Mouse (Mus musculus) c-Kit-positive CD71-positive TER-119-negative erythroid progenitor cells, embryonic 14.5 days (primary cell): ENCODE data around the gene Cp.
"Not testable (repeated sequence)": the region's sequence is repeated elsewhere in the genome, so short reads cannot be mapped to it uniquely, and the experiment has no call there.

Experiments
- DNase-seq: peaks from one replicate; pipeline ENCODE4 v3.0.0-alpha.2; 2013; ENCODE audit warnings: low read depth

The Cp gene

GRCm38 (mm10) chr3:19956885-19957284 is at the start of gene Cp:
Gene Cp, plus strand, starts transcription at chr3:19957054.
- no peak for DNase-seq

GRCm38 (mm10) chr3:19948552-19948951 is 8.3 kb upstream of the Cp start:
- DNase-seq = no peak

- not testable (repeated sequence) for DNase-seq
These were observed 7.5 kb upstream of the Cp start for GRCm38 (mm10) chr3:19949401-19949800.

- no peak for DNase-seq
These were observed 3.4 kb upstream of the Cp start for GRCm38 (mm10) chr3:19953425-19953824.

GRCm38 (mm10) chr3:19953865-19954264 is 3.0 kb upstream of the Cp start:
- no peak for DNase-seq

- no peak for DNase-seq
These were observed 1.2 kb downstream of the Cp start for GRCm38 (mm10) chr3:19958031-19958430.

- DNase-seq = no peak
These were observed 2.1 kb downstream of the Cp start for GRCm38 (mm10) chr3:19958983-19959382.

- no peak for DNase-seq
These were observed 3.8 kb downstream of the Cp start for GRCm38 (mm10) chr3:19960570-19961114.

- no peak for DNase-seq
These were observed 4.5 kb downstream of the Cp start for GRCm38 (mm10) chr3:19961341-19961740.

- no peak for DNase-seq
These were observed 6.1 kb downstream of the Cp start for GRCm38 (mm10) chr3:19962769-19963513.

- no peak for DNase-seq
These were observed 7.9 kb downstream of the Cp start for GRCm38 (mm10) chr3:19964625-19965188.

- no peak for DNase-seq
These were observed 8.4 kb downstream of the Cp start for GRCm38 (mm10) chr3:19965239-19965638.

- no peak for DNase-seq
These were observed 9.2 kb downstream of the Cp start for GRCm38 (mm10) chr3:19966072-19966471.

- DNase-seq = no peak
These were observed 21.6 kb downstream of the Cp start for GRCm38 (mm10) chr3:19978474-19978873.

- no peak for DNase-seq
These were observed 24.3 kb downstream of the Cp start for GRCm38 (mm10) chr3:19981156-19981555.

GRCm38 (mm10) chr3:19982846-19983245 is 26.0 kb downstream of the Cp start:
- DNase-seq = no peak

GRCm38 (mm10) chr3:19986123-19986522 is 29.3 kb downstream of the Cp start:
- no peak for DNase-seq

GRCm38 (mm10) chr3:19990031-19990430 is 33.2 kb downstream of the Cp start:
- no peak for DNase-seq

- DNase-seq = no peak
These were observed 35.5 kb downstream of the Cp start for GRCm38 (mm10) chr3:19992388-19992787.

GRCm38 (mm10) chr3:19999551-19999950 is 42.7 kb downstream of the Cp start:
- no peak for DNase-seq

GRCm38 (mm10) chr3:20000806-20001205 is 44.0 kb downstream of the Cp start:
- no peak for DNase-seq

- DNase-seq = no peak
These were observed 45.9 kb downstream of the Cp start for GRCm38 (mm10) chr3:20002786-20003185.

- no peak for DNase-seq
These were observed 47.6 kb downstream of the Cp start for GRCm38 (mm10) chr3:20004422-20004821.

- no peak for DNase-seq
These were observed 48.8 kb downstream of the Cp start for GRCm38 (mm10) chr3:20005611-20006010.
